Mouse (Mus musculus) C2C12 (cell line): ENCODE data around the gene Mrvi1.

ENCODE experiments used
- CEBPB ChIP-seq: IDR thresholded peaks from one replicate; pipeline ENCODE4 v1.6.1; 2011; ENCODE audit warnings: low read depth, mild to moderate bottlenecking, control low read depth, moderate library complexity
- CTCF ChIP-seq: IDR thresholded peaks from one replicate; pipeline ENCODE4 v1.5.1; 2011; ENCODE audit not compliant: control insufficient read depth, insufficient read depth, insufficient read length
- FOSL1 ChIP-seq: IDR thresholded peaks from one replicate; pipeline ENCODE4 v1.8.0; 2011; ENCODE audit warnings: mild to moderate bottlenecking, low read length; ENCODE audit not compliant: poor library complexity, insufficient read depth, severe bottlenecking
- MAX ChIP-seq: IDR thresholded peaks from one replicate; pipeline ENCODE4 v1.6.1; 2011; ENCODE audit warnings: mild to moderate bottlenecking, control low read depth
- MYOD1 ChIP-seq: IDR thresholded peaks from one replicate; pipeline ENCODE4 v1.6.1; 2011; ENCODE audit warnings: low read depth; ENCODE audit not compliant: control insufficient read depth, insufficient read length
- MYOG ChIP-seq: IDR thresholded peaks from one replicate; pipeline ENCODE4 v1.6.1; 2011; ENCODE audit not compliant: control insufficient read depth, insufficient read length; ENCODE audit errors: extremely low read depth
- USF1 ChIP-seq: IDR thresholded peaks from one replicate; pipeline ENCODE4 v1.6.1; 2011; ENCODE audit warnings: low read depth, mild to moderate bottlenecking, control low read depth, moderate library complexity

- TF ChIP-seq CTCF (no peak), CEBPB (no peak), USF1 (no peak), FOSL1 (no peak), MAX (no peak), MYOD1 (no peak), MYOG (no peak)
These were observed 35.5 kb downstream of the Mrvi1 start for GRCm38 (mm10) chr7:110946731-110947130.
